Mouse (Mus musculus): ENCODE data around the gene Aaed1.

The Aaed1 gene

DNA sequence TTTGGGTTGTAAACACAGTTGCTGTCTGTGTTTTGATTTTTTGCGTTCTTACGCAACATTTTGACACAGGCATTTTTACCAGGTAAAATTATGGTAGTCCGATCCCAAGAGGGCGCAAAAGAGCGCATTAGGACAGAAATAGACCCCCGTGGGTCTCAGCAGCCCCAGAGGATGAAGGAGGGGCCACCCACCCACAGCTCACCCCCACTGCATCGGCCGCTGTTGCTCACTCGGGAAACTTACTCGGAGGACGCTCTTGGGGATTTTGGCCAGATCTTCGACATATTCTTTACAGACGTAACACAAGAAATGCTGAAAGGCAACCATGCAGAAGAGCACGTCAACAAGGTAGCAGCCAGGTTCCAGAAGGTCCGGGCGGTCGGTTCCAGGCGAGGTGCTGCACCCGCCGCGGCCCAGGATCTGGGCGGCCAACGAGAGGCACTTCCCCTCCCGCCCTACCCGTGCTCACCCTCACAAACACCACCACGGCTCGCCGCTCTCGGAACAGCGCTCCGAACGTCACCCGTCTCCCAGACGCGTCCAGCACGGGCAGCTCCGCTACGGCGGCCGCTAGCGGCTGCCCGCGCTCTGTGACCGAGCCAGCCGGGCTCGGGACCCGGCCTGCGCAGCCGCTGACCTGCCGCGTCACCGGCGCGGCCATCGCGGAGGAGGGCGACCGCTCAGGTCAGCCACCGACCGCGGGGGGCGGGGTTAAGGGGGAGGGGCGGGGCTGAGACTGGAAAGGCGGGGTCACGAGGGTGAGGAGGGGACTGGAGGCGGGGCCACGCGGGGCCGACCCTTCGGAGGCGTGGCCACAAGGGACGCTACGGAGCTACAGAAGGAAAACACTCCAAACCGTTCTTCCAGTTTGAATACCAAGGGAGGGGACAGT is at the start of gene Aaed1:
Gene Aaed1, minus strand, starts transcription at position 687 of the 892 bp plus-strand sequence.
- peak; percentile 84 for DNase-seq (ENCODE audit: low read depth, low spot score)

GRCm38 (mm10) chr13:64362139-64362538 is 49.6 kb upstream of the Aaed1 start:
- no peak for DNase-seq (ENCODE audit: low read depth, low spot score)

DNA sequence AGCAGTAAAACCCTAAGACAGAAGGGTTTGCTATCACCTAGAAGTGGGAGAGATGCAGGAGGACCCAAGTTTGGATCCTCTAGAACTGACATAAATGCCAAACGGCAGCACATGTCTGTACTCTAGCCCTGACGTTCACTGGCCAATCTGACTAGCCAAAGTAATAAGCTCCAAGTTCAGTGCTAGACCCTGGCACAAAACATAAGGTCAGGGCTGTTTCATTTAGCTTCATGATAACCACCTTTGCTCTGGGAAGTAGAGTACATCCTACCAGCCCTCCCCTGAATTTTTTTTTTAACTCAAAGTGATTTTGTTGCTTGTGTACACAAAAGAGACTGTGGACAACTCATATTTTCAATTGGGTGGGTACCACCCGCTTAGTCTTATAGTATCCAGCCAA is 48.5 kb upstream of the Aaed1 start:
- DNase-seq (ENCODE audit: low read depth, low spot score) = no peak

DNA sequence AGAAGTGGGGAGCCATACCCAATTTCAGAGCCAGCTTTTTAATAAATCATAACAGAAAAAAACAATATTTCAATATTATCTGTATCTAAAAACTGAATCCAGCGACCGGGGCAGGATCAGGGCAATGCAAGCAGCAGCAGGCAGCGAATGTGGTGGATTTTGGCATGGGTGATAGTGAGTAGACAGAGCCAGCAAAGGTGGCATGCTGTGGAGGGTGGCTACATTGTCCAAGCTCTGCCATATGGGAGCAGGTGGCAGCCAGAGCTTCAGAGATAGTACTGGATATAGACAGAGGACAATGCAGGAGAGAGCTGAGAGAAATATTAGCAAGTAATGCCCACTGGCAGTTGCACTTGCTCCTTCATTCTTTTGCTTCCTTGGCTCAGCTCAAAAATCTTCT is 47.2 kb upstream of the Aaed1 start:
- no peak for DNase-seq (ENCODE audit: low read depth, low spot score)

DNA sequence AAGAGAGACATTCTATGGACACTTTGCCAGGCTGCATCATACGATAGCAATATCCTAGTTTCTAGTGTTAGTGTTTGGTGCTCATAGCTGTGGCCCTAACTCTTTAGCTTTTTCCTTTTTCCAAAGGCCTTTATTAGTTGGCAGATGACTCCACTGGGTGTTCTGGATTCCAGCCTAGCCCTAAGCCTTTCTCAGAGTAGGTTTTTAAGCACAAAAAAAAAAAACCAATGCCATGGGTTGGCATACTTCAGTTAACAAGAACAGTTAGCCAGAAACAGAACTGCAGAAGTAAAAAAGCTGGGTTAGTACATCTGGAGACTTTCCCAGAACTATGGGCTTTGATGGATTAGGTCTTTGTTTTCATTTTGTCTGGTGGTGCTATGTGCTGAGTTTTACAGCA is 46.0 kb upstream of the Aaed1 start:
- DNase-seq (ENCODE audit: low read depth, low spot score) = no peak

DNA sequence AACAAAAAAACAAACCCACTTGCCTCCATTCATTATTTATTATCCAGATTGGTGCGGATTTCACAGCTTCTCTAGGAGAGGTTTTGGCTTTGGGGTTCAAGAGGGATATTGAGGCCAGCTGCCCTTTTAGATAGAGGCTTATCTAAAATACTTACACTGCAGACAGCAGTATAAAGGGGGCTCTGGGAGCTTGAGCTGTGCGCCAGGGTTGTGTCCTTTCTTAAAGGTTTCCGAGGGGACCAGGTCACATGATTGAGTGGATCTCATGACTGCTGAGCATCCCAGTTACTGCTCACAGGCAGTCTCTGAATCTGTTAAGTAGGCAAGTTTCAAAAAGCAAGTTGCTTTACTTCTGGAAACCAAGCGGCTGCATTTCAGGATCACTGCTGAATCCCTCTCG is 44.9 kb upstream of the Aaed1 start:
- DNase-seq (ENCODE audit: low read depth, low spot score) = no peak

GRCm38 (mm10) chr13:64349474-64349873 is 37.0 kb upstream of the Aaed1 start:
- no peak for DNase-seq (ENCODE audit: low read depth, low spot score)

- DNase-seq (ENCODE audit: low read depth, low spot score) = no peak
Measured at GRCm38 (mm10) chr13:64344082-64344501, 31.6 kb upstream of the Aaed1 start.

- DNase-seq (ENCODE audit: low read depth, low spot score) = no peak
Measured at GRCm38 (mm10) chr13:64343598-64343997, 31.1 kb upstream of the Aaed1 start.

- DNase-seq (ENCODE audit: low read depth, low spot score) = no peak
Measured at GRCm38 (mm10) chr13:64335546-64336132, 23.1 kb upstream of the Aaed1 start.

GRCm38 (mm10) chr13:64333102-64333501 is 20.6 kb upstream of the Aaed1 start:
- DNase-seq (ENCODE audit: low read depth, low spot score) = no peak

- DNase-seq (ENCODE audit: low read depth, low spot score) = no peak
Measured at GRCm38 (mm10) chr13:64332321-64332720, 19.8 kb upstream of the Aaed1 start.

- DNase-seq (ENCODE audit: low read depth, low spot score) = no peak
Measured at GRCm38 (mm10) chr13:64322561-64323281, 10.2 kb upstream of the Aaed1 start.

GRCm38 (mm10) chr13:64320334-64320733 is 7.8 kb upstream of the Aaed1 start:
- DNase-seq (ENCODE audit: low read depth, low spot score) = no peak

GRCm38 (mm10) chr13:64319782-64320181 is 7.3 kb upstream of the Aaed1 start:
- no peak for DNase-seq (ENCODE audit: low read depth, low spot score)

DNA sequence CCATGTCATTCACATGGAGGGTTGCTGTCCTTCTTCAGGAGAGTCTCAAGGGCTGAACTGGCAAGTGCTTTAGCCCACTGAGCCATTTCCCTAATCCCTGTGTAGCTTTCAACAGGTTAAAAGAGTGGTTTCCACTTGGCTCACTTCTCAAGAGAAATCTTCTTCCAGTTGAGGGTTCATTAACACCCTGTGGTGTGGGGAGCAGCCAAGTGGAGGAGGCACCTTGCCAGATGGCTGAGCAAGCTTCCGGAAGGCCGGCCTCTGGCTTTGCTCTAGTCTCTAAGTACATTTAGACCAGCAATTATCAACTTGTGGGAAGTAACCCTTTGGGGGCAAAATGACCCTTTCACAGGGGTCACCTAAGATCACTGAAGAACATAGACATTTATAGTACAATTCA is 5.8 kb upstream of the Aaed1 start:
- DNase-seq (ENCODE audit: low read depth, low spot score) = no peak

- DNase-seq (ENCODE audit: low read depth, low spot score) = peak; percentile 39
Measured at GRCm38 (mm10) chr13:64315483-64316050, 3.1 kb upstream of the Aaed1 start.

- DNase-seq (ENCODE audit: low read depth, low spot score) = no peak
Measured at GRCm38 (mm10) chr13:64314041-64314440, 1.5 kb upstream of the Aaed1 start.

DNA sequence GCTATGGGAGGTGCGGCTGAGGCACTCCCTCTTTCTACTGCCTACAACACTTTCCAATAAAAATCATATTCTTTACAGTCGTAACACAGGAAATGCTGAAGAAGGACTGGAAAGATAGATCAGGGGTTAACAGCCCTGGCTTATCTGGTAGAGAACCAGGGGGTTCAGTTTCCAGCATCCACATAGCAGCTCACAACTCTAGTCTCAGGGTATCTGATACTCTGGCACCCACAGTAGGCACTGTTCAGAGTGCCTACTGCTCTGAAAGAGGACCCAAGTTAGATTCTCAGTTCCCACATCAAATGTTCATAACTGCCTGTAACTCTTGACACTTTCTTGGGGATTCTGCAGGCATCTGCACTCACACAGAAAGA is 393 bp upstream of the Aaed1 start:
- no peak for DNase-seq (ENCODE audit: low read depth, low spot score)

DNA sequence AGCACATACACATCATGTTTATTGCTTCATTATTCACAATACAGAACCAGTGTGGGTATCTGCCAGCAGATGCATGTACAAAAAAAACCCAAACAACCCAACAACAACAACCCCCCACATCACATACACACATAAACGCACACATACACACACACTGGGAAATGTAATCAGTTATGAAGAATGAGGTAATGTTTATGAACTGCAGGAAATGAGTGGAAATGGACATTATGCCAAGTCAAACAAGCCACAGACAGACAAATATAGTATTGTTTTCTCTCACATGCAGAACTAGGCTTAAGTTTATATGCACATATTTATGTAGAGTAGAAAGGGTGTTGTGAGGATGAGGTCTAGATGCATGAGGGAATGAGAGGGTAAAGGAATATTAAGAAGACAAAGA is 1.2 kb downstream of the Aaed1 start:
- DNase-seq (ENCODE audit: low read depth, low spot score) = no peak

- DNase-seq (ENCODE audit: low read depth, low spot score) = no peak
Measured at GRCm38 (mm10) chr13:64310585-64310984, 1.9 kb downstream of the Aaed1 start.

- no peak for DNase-seq (ENCODE audit: low read depth, low spot score)
Measured at GRCm38 (mm10) chr13:64309842-64310241, 2.7 kb downstream of the Aaed1 start.

Data from retina, postnatal 7 days (tissue).